Mouse (Mus musculus): ENCODE measurements around the gene Taok2. TPM values are rescaled to one million over a fixed set of nuclear protein-coding genes. Genes with fewer than 3 reads are reported as not detected.

Taok2 gene
- total RNA-seq, 2 experiments from 2014 or later = 39.5 to 43.2 TPM

DNA sequence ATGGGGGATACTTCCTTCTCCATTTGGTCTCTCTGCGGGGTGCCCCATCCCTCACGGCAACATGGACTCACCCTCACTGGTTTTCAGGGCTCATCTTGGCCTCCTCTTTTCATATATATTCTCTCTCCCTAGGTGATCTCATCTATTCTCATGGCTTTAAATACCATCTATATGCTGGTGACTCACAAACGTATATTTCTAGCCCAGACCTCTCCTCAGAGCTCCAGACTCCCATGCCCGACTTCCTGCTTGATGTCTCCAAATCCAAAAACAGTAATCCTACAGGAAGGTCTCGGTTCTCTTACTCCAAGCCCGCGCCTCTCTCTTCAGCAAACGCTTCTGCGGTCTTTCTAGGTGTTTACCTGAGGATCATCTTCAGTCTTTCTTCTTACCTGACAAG lies 41.2 kb downstream of the Taok2 start:
- no peak for DNase-seq
- intact Hi-C loops (cut with DNase I) = no loop called here

DNA sequence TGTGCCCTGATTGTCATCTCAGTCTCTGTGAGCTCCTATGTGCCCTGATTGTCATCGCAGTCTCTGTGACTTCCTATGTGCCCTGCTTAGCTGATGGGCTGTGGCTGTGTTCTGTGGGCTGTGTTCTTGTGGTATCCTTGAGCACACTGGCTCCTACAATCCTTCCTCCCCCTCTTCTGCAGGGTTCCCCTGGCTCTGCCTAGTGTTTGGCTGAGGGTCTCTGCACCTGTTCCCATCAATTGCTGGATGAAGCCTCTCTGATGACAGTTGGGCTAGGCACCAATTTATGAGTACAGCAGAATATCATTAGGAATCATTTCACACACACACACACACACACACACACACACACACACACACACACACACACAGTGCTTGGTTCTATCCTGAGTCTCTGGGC lies 51.2 kb downstream of the Taok2 start:
- DNase-seq = no peak
- intact Hi-C loops (cut with DNase I) = loop anchor here (2.0 kb wide), 1 partner anchor 54 kb away; no protein-coding TSS in a partner anchor

DNA sequence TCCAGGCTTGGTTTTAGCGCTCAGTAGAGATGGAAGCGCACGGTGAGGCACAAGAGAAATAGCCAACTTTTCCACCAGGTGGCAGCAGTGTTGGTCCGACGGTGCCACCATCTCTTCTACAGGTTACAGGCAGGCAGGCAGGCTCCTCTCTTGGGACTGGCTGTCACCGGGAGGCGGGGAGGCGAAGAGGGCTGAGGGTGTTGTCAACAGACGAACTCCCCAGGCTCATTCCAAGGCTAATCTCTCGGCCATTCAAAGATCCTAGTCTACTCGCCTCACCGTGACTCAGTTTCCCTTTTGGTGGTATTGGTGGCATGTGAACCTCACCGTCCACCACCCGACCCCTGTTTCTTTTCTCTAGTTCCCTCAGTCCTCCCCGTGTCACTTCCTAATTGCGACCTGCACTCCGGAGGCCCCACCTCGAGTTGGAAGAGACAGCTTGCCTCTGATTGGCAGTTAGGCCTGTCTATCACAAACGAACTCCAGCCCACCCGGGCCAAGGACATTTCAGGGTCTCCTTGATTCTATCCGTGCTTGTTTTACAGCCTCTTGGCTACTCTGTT lies 52.4 kb downstream of the Taok2 start:
- DNase-seq = peak; percentile 69 to 75
- intact Hi-C loops (cut with DNase I) = loop anchor here (1.0 to 2.0 kb wide), 2 partner anchors 55 to 278 kb away; no protein-coding TSS in a partner anchor

DNA sequence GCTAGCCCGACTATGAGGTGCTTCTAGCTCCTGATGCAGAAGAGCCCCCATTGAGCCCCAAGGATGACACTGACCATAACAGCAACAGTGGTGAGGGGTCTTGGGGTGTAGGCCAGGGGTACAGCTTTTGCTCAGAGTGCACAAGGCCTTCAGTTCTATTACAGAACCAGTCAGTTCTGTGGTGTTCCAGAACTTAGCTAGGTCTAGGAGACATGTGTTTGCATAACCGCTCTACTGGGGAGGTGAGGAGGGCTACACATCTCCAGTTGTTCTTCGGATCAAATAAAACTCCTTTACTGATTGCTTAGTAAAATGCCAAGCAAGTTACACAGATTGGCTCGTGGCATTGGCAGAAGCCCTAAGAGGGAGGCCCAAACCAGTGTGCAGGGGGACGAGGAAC lies 53.0 kb downstream of the Taok2 start, which contains the start of gene 4930451I11Rik:
Gene 4930451I11Rik (minus strand): TSS at position 101 of the 400 bp plus-strand sequence.
- intact Hi-C loops (cut with DNase I) = loop anchor here (2.0 kb wide), 1 partner anchor 273 kb away; no protein-coding TSS in a partner anchor
- no peak for DNase-seq

DNA sequence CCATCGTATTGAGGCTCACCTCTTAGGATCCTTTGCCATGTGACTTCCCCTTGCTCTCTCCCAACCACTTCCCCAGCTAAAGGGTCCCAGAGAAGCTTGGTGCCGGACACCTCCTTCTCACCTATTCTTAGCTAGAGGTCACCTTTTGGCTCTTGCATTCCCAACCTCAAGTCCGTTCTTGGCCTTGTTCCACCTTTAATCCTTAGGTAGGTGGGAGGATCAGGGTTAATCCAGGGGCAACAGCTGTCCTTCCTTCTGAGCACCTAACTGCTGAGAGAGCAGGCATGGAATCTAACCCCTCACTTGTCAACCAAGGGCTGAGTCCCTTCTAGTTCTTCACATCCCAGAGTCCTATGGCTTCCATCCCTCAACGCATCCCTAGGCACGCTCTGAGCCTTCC lies 58.6 kb downstream of the Taok2 start:
- intact Hi-C loops (cut with DNase I) = no loop called here
- DNase-seq = no peak

DNA sequence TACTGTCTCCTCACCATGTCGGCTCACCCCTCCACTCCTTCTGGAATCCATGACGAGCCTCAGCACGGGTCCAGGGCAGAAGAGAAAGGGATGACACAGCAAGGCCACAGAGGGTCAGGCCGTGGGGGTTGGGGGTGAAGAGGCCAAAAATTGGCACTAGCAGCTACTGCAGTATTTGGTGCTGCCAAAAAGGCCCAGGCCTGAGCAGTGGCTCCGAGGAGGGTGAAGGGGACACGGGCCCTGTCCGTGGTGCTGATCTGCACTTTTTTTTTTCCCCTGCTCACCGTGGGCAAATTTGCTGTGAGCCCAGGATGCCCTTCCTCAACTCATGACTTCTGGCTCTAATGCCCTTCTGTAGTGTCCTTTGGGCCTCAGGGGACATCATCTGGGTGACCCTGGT lies 59.1 kb downstream of the Taok2 start:
- no peak for DNase-seq
- intact Hi-C loops (cut with DNase I) = no loop called here

DNA sequence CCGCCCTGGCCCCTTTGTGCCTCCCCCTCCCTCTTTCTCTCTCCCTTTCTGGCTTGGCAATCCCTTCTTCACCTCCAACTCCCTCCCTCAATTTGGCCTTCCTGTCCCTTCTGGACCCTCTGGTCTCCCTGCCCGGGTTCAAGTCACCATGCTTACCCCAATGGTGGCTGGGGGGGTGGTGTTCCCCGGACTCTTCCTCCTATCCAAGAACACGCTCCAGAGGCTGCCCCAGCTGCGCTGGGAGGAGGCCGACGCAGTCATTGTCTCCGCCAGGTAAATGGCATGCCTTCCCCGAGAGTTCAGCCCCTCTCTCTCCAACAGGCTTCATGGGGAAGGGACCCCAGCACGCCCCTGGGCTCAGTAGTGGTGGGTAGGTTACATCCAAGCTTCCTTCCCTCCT lies 60.6 kb downstream of the Taok2 start:
- no peak for DNase-seq
- intact Hi-C loops (cut with DNase I) = loop anchor here (2.0 kb wide), 2 partner anchors 139 to 281 kb away; no protein-coding TSS in a partner anchor

DNA sequence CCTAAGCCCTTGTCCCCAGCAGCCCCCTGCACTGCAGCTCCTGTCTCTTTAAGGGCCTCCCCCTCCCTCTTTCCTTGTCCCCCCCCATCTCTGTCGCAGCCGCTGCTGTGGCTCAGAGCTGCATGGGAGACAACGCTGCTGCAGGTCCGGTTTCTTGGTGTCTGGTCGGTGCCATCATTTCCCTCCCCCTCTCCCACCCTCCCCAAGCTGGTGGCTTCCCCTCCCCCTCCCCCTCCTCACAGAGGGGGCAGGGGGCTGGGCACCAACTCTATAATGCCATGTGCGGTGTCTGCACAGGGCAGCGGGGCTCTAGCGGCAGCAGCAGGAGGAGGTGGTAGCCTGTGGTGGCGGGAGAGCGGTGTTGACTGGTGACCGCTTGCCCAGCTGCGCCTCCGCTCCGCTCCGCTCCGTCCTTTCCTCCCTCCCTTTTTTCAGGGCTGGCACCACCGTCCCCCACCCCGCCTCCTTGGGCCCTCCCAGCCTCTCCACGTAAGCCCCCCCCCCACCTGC lies 61.2 kb downstream of the Taok2 start:
- intact Hi-C loops (cut with DNase I) = loop anchor here (2.0 kb wide), 2 partner anchors 140 to 282 kb away; no protein-coding TSS in a partner anchor
- no peak for DNase-seq

DNA sequence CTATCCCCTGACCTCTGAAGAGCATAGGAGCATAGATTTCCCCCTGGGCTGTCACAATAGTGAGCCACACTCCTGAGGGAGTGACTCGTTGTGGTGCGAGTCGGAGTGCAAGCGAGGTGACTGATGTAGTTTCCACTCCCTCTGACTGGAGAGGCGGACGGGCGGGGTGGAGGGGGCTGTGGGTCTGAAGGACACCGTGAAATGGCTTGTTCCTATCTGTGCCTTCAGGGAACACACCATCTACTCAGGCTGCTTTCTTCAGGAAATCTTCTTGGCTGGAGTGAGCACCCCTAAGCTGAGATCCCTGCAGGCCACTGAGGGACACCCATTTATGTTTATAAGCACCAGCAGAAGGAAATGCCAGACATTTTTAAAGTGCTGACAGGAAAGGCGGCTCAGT lies 61.8 kb downstream of the Taok2 start:
- intact Hi-C loops (cut with DNase I) = loop anchor here (2.0 kb wide), 2 partner anchors 140 to 282 kb away; no protein-coding TSS in a partner anchor
- DNase-seq = peak; percentile 25 to 29

DNA sequence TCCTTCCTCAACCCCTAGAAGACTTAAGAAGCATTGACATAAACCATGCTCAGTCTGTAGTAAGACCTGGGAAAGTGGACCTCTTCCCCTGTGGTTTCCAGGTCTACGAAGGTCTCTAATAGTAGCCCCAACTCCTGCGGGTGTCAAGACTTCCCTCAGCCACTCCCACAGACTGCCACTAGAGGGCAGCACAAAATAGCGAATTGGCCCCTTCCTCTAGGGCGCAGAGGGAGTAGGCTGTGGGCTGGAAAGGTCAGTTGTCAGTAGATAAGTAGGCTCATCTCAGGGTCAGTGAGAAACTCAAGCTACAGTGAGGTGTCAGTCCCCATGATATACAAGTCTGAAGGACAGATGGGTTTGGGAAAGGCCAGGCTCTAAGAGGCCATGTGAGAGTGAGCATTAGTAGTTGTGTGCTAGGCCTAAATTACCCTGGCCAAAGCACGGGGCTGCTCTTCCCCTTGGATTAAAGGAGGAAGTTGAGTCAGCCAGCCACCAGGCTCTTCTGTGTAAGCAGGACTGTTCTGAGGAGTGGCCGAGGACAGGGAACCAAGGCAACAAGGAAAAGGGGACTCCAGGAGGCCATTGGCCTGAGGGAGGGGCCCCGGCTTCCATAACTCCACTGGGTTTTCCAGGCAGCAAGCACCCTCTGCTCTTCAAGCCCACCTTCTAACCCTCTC lies 62.5 kb downstream of the Taok2 start:
- intact Hi-C loops (cut with DNase I) = loop anchor here (2.0 kb wide), 2 partner anchors 141 to 283 kb away; no protein-coding TSS in a partner anchor
- peak; percentile 86 to 88 for DNase-seq

DNA sequence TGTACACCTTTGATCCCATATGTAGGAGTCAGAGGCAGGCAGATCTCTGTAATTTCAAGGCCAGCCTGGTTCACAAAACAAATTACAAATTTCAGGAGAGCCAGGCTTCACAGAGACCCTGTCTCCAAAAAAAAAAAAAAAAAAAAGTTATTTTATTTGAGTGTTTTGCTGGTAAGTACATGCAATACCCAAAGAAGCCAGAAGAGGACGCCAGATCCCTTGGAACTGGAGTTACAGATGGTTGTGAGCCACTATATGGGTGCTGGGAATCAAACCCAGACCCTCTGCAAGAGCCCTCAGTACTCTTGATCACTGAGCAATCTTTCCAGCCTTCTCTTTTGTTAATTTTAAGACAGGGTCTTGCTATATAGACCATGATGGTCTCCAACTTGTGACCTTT lies 65.7 kb downstream of the Taok2 start:
- intact Hi-C loops (cut with DNase I) = no loop called here

DNA sequence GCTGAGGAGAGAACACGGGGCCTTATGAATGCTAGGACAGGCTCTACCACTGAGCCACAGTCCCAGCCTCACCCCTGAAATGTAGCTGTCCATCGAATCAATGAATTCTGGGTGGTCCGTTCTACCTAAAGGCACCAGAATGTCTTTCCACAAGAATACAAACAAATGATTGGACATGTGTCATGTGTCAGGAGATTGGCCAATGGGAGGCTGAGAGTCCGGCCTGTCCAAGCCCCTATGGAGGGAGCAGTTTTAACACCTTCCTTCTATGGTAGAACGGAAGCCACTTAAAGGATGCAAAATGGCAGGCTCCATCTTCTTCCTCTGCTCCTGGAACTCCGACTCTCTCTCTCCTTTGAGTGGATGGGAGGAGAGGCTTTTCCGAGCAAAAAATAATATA lies 66.9 kb downstream of the Taok2 start:
- DNase-seq = no peak
- intact Hi-C loops (cut with DNase I) = no loop called here

More for the DNA sequence above, 65.7 kb downstream of the Taok2 start:
- DNase-seq = no peak

DNA sequence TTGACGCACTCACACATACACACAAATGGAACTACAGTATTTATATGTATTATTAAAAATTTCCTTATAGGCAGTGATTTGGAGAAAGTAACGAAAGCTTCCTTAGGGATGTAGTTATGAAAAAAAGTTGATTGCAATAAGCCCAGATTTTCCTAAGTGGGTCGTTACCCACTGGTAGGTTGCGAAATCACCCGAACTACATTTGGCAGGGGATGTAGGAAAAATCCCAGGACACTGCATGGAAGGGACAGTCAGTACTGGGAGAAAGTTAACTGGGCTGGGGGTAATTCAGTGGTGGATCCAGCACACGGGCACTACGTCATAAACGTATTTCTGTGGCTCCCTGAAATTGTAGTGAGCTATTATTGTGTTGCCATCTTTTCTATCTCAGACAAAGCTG lies 68.0 kb downstream of the Taok2 start:
- intact Hi-C loops (cut with DNase I) = no loop called here

DNA sequence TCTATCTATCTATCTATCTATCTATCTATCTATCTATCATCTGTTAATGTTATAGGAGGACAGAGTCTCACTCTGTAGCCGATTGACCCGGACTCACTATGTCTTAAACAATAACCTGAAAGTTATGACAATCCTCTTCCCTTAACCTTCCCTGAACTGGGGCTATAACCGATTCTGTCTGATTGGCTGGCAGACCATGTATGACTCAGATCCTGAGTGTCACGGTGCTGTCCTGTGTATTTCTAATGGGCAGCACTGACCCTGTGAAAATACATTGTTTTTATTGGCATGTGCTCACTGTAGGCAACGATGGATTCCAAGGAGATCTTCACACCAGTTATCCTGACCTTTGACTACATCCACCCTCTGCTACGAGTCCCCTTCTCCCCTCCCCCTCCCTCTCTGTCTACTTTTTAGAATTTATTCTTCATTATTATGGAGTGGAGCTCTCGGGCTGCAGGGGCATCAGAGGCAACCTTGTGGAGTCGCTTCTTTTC lies 68.7 kb downstream of the Taok2 start:
- intact Hi-C loops (cut with DNase I) = no loop called here
- no peak for DNase-seq

More for the DNA sequence above, 68.0 kb downstream of the Taok2 start:
- DNase-seq = no peak

Other genes with a start within 250 kb of the Taok2 start
- 10 to 100 TPM; 21.8 to 25.2 TPM for gene Sgf29, start 235.4 kb downstream of the Taok2 start, total RNA-seq (2021)
- gene Sult1a1, start 208.3 kb downstream of the Taok2 start, total RNA-seq (2021) = 10 to 100 TPM; 30.3 to 43.0 TPM
- gene Bola2, start 189.3 kb downstream of the Taok2 start, total RNA-seq (2021) = 10 to 100 TPM; 47.0 to 60.8 TPM
- gene Slx1b, start 188.9 kb downstream of the Taok2 start, total RNA-seq (2021) = 1 to 10 TPM; 4.4 to 5.9 TPM
- gene Coro1a, start 176.9 kb downstream of the Taok2 start, total RNA-seq (2021) = 1 to 10 TPM; 7.8 to 9.9 TPM
- 10 to 100 TPM; 61.0 to 62.2 TPM for gene Mapk3, start 125.1 kb downstream of the Taok2 start, total RNA-seq (2021)
- gene Gdpd3, start 118.4 kb downstream of the Taok2 start, total RNA-seq (2021) = 1 to 10 TPM; 1.6 TPM
- 100 to 1,000 TPM in 1 of 2 experiments, 10 to 100 TPM in 1; 91.4 to 110 TPM for gene Ypel3, start 107.7 kb downstream of the Taok2 start, total RNA-seq (2021)
- gene Tbx6, start 103.2 kb downstream of the Taok2 start, total RNA-seq (2021) = under 1 TPM; 0.24 to 0.44 TPM
- 10 to 100 TPM; 36.1 to 36.5 TPM for gene Ppp4c, start 92.2 kb downstream of the Taok2 start, total RNA-seq (2021)
- gene Fam57b, start 87.0 kb downstream of the Taok2 start, total RNA-seq (2021) = 1 to 10 TPM; 8.2 to 9.7 TPM
- gene 4930451I11Rik, start 53.1 kb downstream of the Taok2 start, total RNA-seq (2021) = not detected
- gene Doc2a, start 37.3 kb downstream of the Taok2 start, total RNA-seq (2021) = not detected
- 1 to 10 TPM; 6.1 to 6.6 TPM for gene Hirip3, start 22.7 kb downstream of the Taok2 start, total RNA-seq (2021)
- gene Ino80e, start 22.3 kb downstream of the Taok2 start, total RNA-seq (2021) = 10 to 100 TPM; 21.2 to 21.8 TPM
- 10 to 100 TPM in 1 of 2 experiments, 1 to 10 TPM in 1; 9.5 to 11.5 TPM for gene Tmem219, start 38.2 kb upstream of the Taok2 start, total RNA-seq (2021)
- gene Kctd13, start 44.2 kb upstream of the Taok2 start, total RNA-seq (2021) = 1 to 10 TPM; 5.4 to 7.4 TPM
- not detected for gene Asphd1, start 64.9 kb upstream of the Taok2 start, total RNA-seq (2021)
- 1 to 10 TPM; 6.4 to 10.0 TPM for gene Sez6l2, start 65.9 kb upstream of the Taok2 start, total RNA-seq (2021)
- 10 to 100 TPM; 52.2 to 55.4 TPM for gene Cdipt, start 91.2 kb upstream of the Taok2 start, total RNA-seq (2021)
- under 1 TPM; 0.31 to 0.65 TPM for gene Cdiptos, start 91.4 kb upstream of the Taok2 start, total RNA-seq (2021)
- gene Mvp, start 129.9 kb upstream of the Taok2 start, total RNA-seq (2021) = 10 to 100 TPM; 53.5 to 57.7 TPM
- not detected for gene Pagr1b, start 131.8 kb upstream of the Taok2 start, total RNA-seq (2021)
- gene Pagr1a, start 132.6 kb upstream of the Taok2 start, total RNA-seq (2021) = 10 to 100 TPM in 1 of 2 experiments, not detected in 1; 11.8 TPM
- gene Gm42742, start 136.4 kb upstream of the Taok2 start, total RNA-seq (2021) = 10 to 100 TPM; 25.2 to 28.6 TPM
- 1 to 10 TPM in 1 of 2 experiments, under 1 TPM in 1; 0.57 to 1.2 TPM for gene Prrt2, start 136.5 kb upstream of the Taok2 start, total RNA-seq (2021)
- gene Maz, start 142.3 kb upstream of the Taok2 start, total RNA-seq (2021) = 10 to 100 TPM; 66.5 to 71.5 TPM
- gene Kif22, start 157.8 kb upstream of the Taok2 start, total RNA-seq (2021) = 1 to 10 TPM; 1.0 to 2.6 TPM
- gene Zg16, start 202.6 kb upstream of the Taok2 start, total RNA-seq (2021) = not detected
- 1 to 10 TPM; 1.6 to 1.9 TPM for gene AI467606, start 206.7 kb upstream of the Taok2 start, total RNA-seq (2021)
- not detected for gene Qprt, start 237.5 kb upstream of the Taok2 start, total RNA-seq (2021)